Mouse (Mus musculus): Measurements from ENCODE around the gene Cpsf4. TPM values are rescaled to one million over a fixed set of nuclear protein-coding genes. Genes with fewer than 3 reads are reported as not detected.

Gene Cpsf4
- polyA plus RNA-seq, 1 experiment from 2014 or later, result 58.1 TPM

DNA sequence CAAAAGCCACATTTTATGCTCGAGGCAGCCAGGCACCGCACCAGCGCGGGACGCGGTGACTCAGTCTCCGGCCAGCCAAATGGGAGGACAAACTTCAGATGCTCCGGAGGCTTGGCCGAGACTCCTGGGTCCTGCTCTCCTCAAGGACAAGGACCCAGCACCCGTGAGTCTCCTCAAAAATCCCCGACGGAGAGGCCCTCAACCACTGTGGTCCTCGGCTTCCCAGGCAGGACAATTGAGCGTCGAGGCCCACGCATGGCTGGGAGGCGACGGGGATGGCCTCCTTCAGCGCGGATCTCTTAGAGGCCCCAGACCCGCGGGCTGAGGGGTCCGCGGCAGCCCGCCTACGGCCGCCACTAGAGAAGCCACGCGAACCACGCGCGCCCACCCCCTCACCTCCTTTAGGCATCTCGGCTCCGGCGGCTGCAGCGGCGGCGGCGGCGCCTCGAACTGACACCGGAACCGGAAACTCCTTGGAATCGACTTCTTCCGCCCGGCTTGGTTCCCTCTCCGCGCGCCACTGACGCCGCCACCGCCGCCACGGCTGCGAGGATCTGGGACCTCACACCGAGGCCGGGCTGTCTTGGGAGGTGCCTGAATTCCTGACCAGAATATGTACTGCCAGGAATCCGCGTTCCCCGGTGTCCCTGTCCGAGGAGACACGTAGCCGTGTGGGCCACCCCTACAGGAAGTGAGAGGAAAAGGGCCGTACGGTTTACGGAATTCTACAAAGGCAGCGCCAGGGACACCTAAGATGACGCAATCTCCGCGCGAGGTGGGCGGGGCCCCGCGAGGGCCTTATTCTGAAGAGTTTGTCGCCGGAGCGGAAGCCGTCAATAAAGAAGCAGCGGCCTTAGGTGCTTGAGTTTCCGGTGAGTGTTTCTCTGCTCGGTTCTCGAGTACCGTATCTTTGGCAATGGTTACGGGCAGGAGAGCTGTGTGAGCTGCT, 27.2 kb upstream of the Cpsf4 start, which contains the start of the genes Pdap1 and Bud31:
Gene Pdap1, minus strand, starts transcription at position 668 of the 949 bp plus-strand sequence.
Gene Bud31, plus strand, starts transcription at position 792 of the 949 bp plus-strand sequence.
- H3K4me1 ChIP-seq, result peaks cover 28% of the 10 kb centered on the region
- H3K27me3 ChIP-seq, result no peaks in the 10 kb centered on the region
- peaks cover 57% of the 10 kb centered on the region for H3K36me3 ChIP-seq
- ATAC-seq (ENCODE audit: low FRiP score), result peak; percentile 94
- WGBS, result under 1% methylated on average over 79 of the region's 84 CpGs
- peak within 1 kb of the TSS; percentile 90 for H3K27ac ChIP-seq
- H3K9me3 ChIP-seq (replicated peaks), result no peaks in the 10 kb centered on the region
- H3K9ac ChIP-seq, result peak within 1 kb of the TSS; percentile 88
- H3K4me3 ChIP-seq, result peak within 1 kb of the TSS; percentile 94
- H3K4me2 ChIP-seq (replicated peaks), result peak within 1 kb of the TSS; percentile 87

DNA sequence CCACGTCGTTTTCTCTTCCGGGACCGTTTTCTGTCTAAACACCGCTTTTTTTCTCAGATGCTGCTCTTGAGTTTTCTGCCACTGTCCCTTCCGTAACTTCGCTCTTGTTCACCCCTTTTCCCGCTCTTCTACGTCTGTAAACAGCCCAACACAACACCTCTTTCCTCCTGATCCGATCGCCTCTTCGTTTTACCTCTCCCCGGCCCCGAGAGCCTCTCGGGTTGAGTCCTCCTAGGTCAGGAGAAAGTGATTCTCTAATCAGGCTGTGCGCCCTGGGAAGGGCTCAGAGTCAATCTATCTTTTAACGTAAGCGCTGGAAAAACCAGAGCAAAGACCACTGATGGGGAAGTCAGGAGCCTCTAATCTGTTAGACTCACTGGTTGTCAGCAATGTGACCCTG, 26.4 kb upstream of the Cpsf4 start:
- Histone ChIP-seq H3K4me1 (peaks cover 28% of the 10 kb centered on the region), H3K27ac (peak overlapping the region; percentile 90), H3K27me3 (no peaks in the 10 kb centered on the region), H3K4me2 (replicated peaks) (peak overlapping the region; percentile 87), H3K36me3 (peaks cover 57% of the 10 kb centered on the region), H3K9me3 (replicated peaks) (no peaks in the 10 kb centered on the region), H3K4me3 (peak overlapping the region; percentile 94), H3K9ac (peak overlapping the region; percentile 88)
- ATAC-seq (ENCODE audit: low FRiP score), result peak; percentile 3; the same call in 1 of the 2 replicates
- WGBS, result 2% methylated on average over 18 of the region's 18 CpGs

DNA sequence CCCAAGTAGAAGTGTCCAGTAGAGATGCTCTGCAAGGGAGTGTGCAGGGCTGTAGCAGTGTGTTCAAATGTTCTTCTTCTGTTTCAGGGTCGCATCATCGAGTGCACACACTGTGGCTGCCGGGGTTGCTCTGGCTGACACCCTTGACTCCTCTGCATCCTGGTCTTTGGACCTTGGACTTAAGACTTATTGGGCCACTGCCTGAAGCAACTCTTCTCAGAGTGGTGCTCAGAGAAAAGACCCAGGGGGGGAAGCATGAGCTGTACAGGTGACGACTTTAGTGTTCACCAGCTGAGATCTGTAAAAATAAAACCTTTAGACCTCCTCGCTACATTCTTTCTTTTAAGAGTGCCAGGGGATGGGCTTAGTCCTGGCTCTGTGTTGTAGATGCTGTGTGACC, 19.3 kb upstream of the Cpsf4 start:
- Histone ChIP-seq H3K9ac (no peak overlapping the region), H3K27ac (no peak overlapping the region), H3K4me3 (no peak overlapping the region), H3K4me1 (no peaks in the 10 kb centered on the region), H3K9me3 (replicated peaks) (no peaks in the 10 kb centered on the region), H3K4me2 (replicated peaks) (no peak overlapping the region), H3K36me3 (peaks cover 97% of the 10 kb centered on the region), H3K27me3 (no peaks in the 10 kb centered on the region)
- ATAC-seq (ENCODE audit: low FRiP score), result no peak
- WGBS, result 90% methylated on average over 5 of the region's 5 CpGs

DNA sequence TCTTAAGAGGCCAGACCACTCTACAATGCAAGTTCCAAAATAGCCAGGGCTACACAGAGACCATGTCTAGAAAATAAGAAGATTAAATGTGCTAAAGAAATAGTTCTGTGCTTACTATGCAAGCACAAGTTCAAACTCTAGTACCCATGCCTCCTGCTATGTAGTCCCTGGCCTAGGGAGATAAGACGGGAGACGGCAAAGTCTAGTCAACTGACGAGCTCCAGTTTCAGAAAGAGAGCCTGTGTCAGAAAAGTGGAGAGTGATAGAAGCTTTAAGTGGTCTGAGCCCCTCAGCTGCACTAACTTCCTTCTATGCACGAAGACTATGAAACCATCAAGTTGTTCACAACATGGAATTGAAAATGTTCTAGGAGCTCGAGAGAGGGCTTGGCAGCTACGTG, 17.7 kb upstream of the Cpsf4 start:
- no peak overlapping the region for H3K9ac ChIP-seq
- peaks cover 94% of the 10 kb centered on the region for H3K36me3 ChIP-seq
- no peak overlapping the region for H3K4me2 ChIP-seq (replicated peaks)
- H3K4me3 ChIP-seq, result no peak overlapping the region
- no peaks in the 10 kb centered on the region for H3K9me3 ChIP-seq (replicated peaks)
- ATAC-seq (ENCODE audit: low FRiP score), result no peak
- H3K27ac ChIP-seq, result no peak overlapping the region
- no peaks in the 10 kb centered on the region for H3K4me1 ChIP-seq
- 94% methylated on average over 6 of the region's 6 CpGs for WGBS
- H3K27me3 ChIP-seq, result no peaks in the 10 kb centered on the region

DNA sequence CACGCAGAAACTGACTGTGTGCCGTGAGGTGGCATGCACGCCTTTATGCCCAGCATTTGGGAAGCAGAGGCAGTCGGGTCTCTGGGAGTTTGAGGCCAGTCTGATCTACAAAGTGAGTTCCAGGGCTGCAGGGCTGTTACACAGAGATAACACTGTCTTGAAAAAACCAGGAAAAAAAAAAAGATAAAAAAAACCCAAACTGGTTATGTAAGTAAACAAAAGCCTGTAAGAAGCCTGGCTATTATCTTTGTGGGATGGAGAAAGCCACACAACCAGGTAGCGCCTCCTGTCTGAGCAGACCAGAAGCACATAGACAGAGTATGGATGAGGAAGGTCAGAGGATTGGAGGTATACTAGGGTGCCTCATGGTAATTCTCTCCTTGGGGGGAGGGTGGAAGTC, 14.3 kb upstream of the Cpsf4 start:
- 92% methylated on average over 5 of the region's 5 CpGs for WGBS
- H3K27me3 ChIP-seq, result no peaks in the 10 kb centered on the region
- H3K9me3 ChIP-seq (replicated peaks), result no peaks in the 10 kb centered on the region
- ATAC-seq (ENCODE audit: low FRiP score), result no peak
- no peak overlapping the region for H3K4me3 ChIP-seq
- no peak overlapping the region for H3K9ac ChIP-seq
- H3K27ac ChIP-seq, result no peak overlapping the region
- H3K4me1 ChIP-seq, result no peaks in the 10 kb centered on the region
- H3K4me2 ChIP-seq (replicated peaks), result no peak overlapping the region
- H3K36me3 ChIP-seq, result peaks cover 88% of the 10 kb centered on the region

DNA sequence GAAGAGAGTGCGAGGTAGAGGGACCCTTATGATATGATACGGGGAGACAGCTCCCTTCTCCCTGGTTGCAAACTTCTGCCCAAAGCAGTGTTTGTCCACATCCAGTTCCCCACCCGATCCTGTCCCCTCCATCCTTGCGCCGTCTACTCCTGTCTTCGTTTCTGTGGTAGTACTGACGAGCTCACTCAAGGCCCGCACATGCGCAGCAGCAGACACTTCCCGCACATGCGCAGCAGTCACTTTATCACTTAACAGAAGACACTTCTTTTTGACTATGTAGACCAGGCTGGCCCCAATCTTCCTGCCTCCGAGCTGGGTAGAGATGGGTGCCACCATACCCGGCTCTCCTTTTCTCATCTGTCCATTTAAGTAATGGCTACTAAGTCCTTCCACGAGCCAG, 5.7 kb upstream of the Cpsf4 start:
- Histone ChIP-seq H3K9ac (no peak overlapping the region), H3K36me3 (peaks cover 80% of the 10 kb centered on the region), H3K4me3 (no peak overlapping the region), H3K4me2 (replicated peaks) (no peak overlapping the region), H3K27me3 (no peaks in the 10 kb centered on the region), H3K4me1 (peaks cover 7% of the 10 kb centered on the region), H3K9me3 (replicated peaks) (no peaks in the 10 kb centered on the region), H3K27ac (no peak overlapping the region)
- WGBS, result 98% methylated on average over 14 of the region's 14 CpGs
- ATAC-seq (ENCODE audit: low FRiP score), result no peak

DNA sequence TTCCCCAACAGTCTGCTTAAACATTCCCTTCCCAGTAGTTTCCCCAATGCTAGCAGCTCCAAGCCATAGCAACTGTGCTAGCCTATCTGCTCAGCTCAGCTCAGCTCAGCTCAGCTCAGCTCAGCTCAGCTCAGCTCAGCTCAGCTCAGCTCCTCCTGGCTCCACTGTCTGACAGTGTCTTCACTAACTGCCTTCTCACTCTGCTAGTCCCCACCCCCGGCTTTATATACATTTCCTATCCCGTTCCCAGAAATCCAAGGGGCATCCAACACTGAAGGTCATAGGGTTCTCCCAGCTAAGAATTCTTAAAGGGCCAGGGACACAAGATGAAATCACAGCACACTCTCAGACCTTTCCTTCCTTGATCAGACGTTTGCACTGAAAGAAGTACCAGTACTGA, 2.3 kb upstream of the Cpsf4 start:
- Histone ChIP-seq H3K4me3 (no peak overlapping the region), H3K9me3 (replicated peaks) (no peaks in the 10 kb centered on the region), H3K27ac (no peak overlapping the region), H3K9ac (no peak overlapping the region), H3K36me3 (peaks cover 51% of the 10 kb centered on the region), H3K27me3 (no peaks in the 10 kb centered on the region), H3K4me1 (peaks cover 22% of the 10 kb centered on the region), H3K4me2 (replicated peaks) (no peak overlapping the region)
- ATAC-seq (ENCODE audit: low FRiP score), result no peak
- WGBS, result 74% methylated on average over 3 of the region's 3 CpGs

DNA sequence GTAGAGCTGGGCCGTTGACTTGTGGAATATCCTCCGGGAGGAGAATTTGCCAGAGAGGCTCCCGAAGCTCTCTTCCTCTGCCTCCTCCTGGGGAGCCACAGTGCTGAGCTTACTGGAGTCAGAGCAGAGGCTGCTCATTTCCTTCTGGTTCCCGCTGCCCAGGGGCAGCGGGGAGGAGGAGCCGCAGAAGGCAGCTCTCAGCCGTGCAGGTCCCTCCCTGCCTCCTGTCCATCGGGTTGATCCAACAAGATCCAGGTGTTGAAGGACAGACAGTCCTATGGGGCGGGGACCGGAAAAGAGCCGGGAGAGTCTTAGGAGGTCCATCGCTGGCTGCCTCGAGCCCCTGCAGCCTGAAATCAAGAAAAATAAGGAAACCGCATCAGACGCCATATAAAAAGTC, 1.8 kb upstream of the Cpsf4 start:
- no peak overlapping the region for H3K4me3 ChIP-seq
- no peaks in the 10 kb centered on the region for H3K27me3 ChIP-seq
- no peak for ATAC-seq (ENCODE audit: low FRiP score)
- H3K9ac ChIP-seq, result no peak overlapping the region
- H3K27ac ChIP-seq, result no peak overlapping the region
- WGBS, result 85% methylated on average over 15 of the region's 15 CpGs
- H3K9me3 ChIP-seq (replicated peaks), result no peaks in the 10 kb centered on the region
- no peak overlapping the region for H3K4me2 ChIP-seq (replicated peaks)
- H3K36me3 ChIP-seq, result peaks cover 48% of the 10 kb centered on the region
- peaks cover 22% of the 10 kb centered on the region for H3K4me1 ChIP-seq

DNA sequence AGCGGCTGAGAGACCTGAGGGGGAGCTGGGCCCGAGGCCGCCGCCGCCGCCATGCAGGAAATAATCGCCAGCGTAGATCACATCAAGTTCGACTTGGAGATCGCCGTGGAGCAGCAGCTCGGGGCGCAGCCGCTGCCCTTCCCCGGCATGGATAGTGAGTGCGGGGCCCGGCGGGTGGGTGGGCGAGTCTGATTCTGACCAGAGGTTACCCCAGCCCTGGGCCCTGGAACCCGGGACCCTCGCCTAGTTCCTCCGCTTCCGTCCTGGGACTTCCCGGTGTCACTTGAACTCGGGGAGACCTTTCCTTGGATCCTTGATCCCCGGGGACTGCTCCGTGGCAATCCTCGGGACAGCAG, 271 bp downstream of the Cpsf4 start:
- Histone ChIP-seq H3K4me1 (peaks cover 22% of the 10 kb centered on the region), H3K9me3 (replicated peaks) (no peaks in the 10 kb centered on the region), H3K27ac (peak overlapping the region; percentile 78), H3K4me2 (replicated peaks) (peak overlapping the region; percentile 93), H3K4me3 (peak overlapping the region; percentile 92), H3K9ac (peak overlapping the region; percentile 89), H3K27me3 (no peaks in the 10 kb centered on the region), H3K36me3 (peaks cover 50% of the 10 kb centered on the region)
- WGBS, result under 1% methylated on average over 28 of the region's 28 CpGs
- peak; percentile 78 for ATAC-seq (ENCODE audit: low FRiP score)

DNA sequence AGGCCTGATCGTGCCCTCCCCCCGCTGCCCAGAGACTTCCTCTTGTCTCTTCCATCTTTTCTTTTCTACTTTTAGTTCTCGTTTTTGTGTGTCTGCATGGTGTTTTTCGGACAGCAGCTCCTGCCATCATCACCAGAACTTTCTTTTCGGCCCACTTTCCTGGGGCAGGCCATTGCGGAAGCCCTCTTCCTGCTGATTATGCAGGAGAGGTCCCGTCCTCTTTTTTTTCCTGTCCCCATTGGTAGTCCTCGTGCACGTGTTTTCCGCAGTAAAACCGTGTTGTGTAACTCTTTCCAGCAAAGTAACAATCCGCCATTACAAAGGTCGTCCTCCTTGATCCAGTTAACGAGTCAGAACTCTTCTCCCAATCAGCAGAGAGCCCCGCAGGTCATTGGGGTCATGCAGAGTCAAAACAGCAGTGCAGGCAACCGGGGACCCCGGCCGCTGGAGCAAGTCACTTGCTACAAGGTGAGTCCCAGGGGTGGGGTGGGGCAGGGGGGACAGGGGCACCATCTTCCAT, 11.5 kb downstream of the Cpsf4 start:
- 86% methylated on average over 18 of the region's 18 CpGs for WGBS
- Histone ChIP-seq H3K4me1 (no peaks in the 10 kb centered on the region), H3K4me2 (replicated peaks) (no peak overlapping the region), H3K27ac (no peak overlapping the region), H3K4me3 (no peak overlapping the region), H3K36me3 (peaks cover 99% of the 10 kb centered on the region), H3K27me3 (no peaks in the 10 kb centered on the region), H3K9me3 (replicated peaks) (no peaks in the 10 kb centered on the region), H3K9ac (no peak overlapping the region)
- no peak for ATAC-seq (ENCODE audit: low FRiP score)

DNA sequence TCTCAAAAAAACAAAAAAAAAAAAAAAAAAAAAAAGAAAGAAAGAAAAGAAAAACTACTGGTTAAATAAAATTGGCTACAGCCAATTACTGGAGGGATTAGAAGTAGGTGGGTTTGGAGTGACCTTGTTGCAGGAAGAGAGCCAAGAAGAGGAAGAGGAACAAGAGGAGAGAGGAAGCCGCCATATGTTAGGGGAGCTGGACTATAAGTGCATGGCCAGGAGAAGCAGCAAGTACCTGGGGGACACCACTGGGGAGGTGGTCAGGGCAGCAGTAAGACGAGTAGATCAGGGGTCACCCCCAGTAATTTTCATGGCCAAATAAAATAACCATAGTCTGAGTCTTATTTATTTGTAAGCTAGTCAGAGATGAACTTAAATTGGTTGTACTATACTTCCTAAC, 18.2 kb downstream of the Cpsf4 start:
- H3K27ac ChIP-seq, result no peak overlapping the region
- peaks cover 74% of the 10 kb centered on the region for H3K36me3 ChIP-seq
- H3K9ac ChIP-seq, result no peak overlapping the region
- H3K4me2 ChIP-seq (replicated peaks), result no peak overlapping the region
- ATAC-seq (ENCODE audit: low FRiP score), result no peak
- no peaks in the 10 kb centered on the region for H3K27me3 ChIP-seq
- H3K9me3 ChIP-seq (replicated peaks), result no peaks in the 10 kb centered on the region
- peaks cover 15% of the 10 kb centered on the region for H3K4me1 ChIP-seq
- H3K4me3 ChIP-seq, result no peak overlapping the region
- 93% methylated on average over 2 of the region's 2 CpGs for WGBS

DNA sequence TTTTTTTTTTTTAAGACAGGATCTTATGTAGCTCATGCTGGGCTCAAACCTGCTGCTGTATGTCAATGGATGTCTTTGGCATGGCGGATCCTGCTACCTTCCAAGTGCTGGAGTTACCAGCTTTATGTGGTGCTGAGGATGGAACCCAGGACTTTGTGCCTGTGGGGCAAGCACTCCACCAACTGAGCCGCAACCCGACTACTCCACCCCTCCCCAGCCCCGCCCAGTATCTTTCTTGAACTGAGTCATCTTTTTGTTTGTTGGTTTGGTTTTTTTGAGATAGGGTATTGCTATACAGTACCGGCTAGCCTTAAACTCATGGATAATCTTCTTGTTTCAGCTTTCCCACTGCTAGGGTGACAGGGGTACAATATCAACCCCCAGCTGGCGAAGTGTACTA, 22.4 kb downstream of the Cpsf4 start:
- H3K27me3 ChIP-seq, result no peaks in the 10 kb centered on the region
- H3K4me2 ChIP-seq (replicated peaks), result no peak overlapping the region
- peaks cover 25% of the 10 kb centered on the region for H3K4me1 ChIP-seq
- H3K36me3 ChIP-seq, result peaks cover 36% of the 10 kb centered on the region
- WGBS, result 98% methylated on average over 6 of the region's 6 CpGs
- ATAC-seq (ENCODE audit: low FRiP score), result no peak
- no peak overlapping the region for H3K4me3 ChIP-seq
- no peak overlapping the region for H3K9ac ChIP-seq
- no peak overlapping the region for H3K27ac ChIP-seq
- no peaks in the 10 kb centered on the region for H3K9me3 ChIP-seq (replicated peaks)
